Mouse (Mus musculus) liver, postnatal 0 days (tissue): ENCODE measurements around the gene Atg5. TPM values are rescaled to one million over a fixed set of nuclear protein-coding genes. Genes with fewer than 3 reads are reported as not detected.

Source experiments
- ATAC-seq: fragments of 200-750 bp; cut with Nextera tagmentation; 2 replicates; pipeline ENCODE4 v1.8.0; 2017; ENCODE audit warnings: mild to moderate bottlenecking, moderate library complexity
- DNase-seq: peaks from one replicate; pipeline ENCODE4 v3.0.0-alpha.2; 2016
- H3K27ac ChIP-seq: fragments of 300-500 bp; sonication (generic); 2 replicates; pipeline ENCODE4 v1.5.1; 2014; ENCODE audit warnings: antibody characterized with exemption, moderate library complexity, mild to moderate bottlenecking, low read depth
- H3K27me3 ChIP-seq: fragments of 300-500 bp; sonication (generic); 2 replicates; pipeline ENCODE4 v1.6.1; 2014; ENCODE audit warnings: low read length, control low read depth, mixed read lengths; ENCODE audit not compliant: insufficient read depth
- H3K36me3 ChIP-seq: fragments of 300-500 bp; sonication (generic); replicated peaks from 2 replicates; pipeline ENCODE4 v1.6.1; 2014; ENCODE audit warnings: mild to moderate bottlenecking, control low read depth, low read length, moderate library complexity, mixed read lengths; ENCODE audit not compliant: insufficient read depth
- H3K4me1 ChIP-seq: fragments of 300-500 bp; sonication (generic); 2 replicates; pipeline ENCODE4 v1.6.1; 2014; ENCODE audit warnings: antibody characterized with exemption, mild to moderate bottlenecking, control low read depth; ENCODE audit not compliant: insufficient read depth
- H3K4me2 ChIP-seq: fragments of 300-500 bp; sonication (generic); 2 replicates; pipeline ENCODE4 v1.6.1; 2014; ENCODE audit warnings: low read depth, mild to moderate bottlenecking, low read length, moderate library complexity, mixed read lengths
- H3K4me3 ChIP-seq: fragments of 300-500 bp; sonication (generic); 2 replicates; pipeline ENCODE4 v1.5.1; 2014; ENCODE audit warnings: low read depth, low read length
- H3K9ac ChIP-seq: fragments of 300-500 bp; sonication (generic); replicated peaks from 2 replicates; pipeline ENCODE4 v1.6.1; 2014; ENCODE audit warnings: mild to moderate bottlenecking, moderate library complexity
- H3K9me3 ChIP-seq: fragments of 300-500 bp; sonication (generic); 2 replicates; pipeline ENCODE4 v1.6.1; 2016; ENCODE audit warnings: mild to moderate bottlenecking, control low read depth, low read length, mixed read lengths
- CTCF ChIP-seq: sonication (generic); IDR thresholded peaks from 2 replicates; pipeline ENCODE4 v1.5.1; 2016; ENCODE audit warnings: antibody characterized with exemption, low read depth
- EP300 ChIP-seq: IDR thresholded peaks from 2 replicates; pipeline ENCODE4 v1.6.1; 2016; ENCODE audit warnings: antibody characterized with exemption, low read depth, mild to moderate bottlenecking
- WGBS: fragments of 180-500 bp; shearing (Covaris S2); extraction: QIAGEN DNeasy Blood & Tissue Kit; methylation state at CpG from one replicate; pipeline ENCODE4 v1.1.7; 2014; ENCODE audit not compliant: insufficient replicate concordance; 5-methylcytosine and 5-hydroxymethylcytosine counted together
- polyA plus RNA-seq: library from polyadenylated mRNA; unstranded; fragments of >200 nt; fragmentation: Nextera tagmentation; extraction: Ambion mirVana; gene quantifications from 2 replicates; pipeline ENCODE4 v1.2.1, GENCODE M21; 2015

Gene Atg5
- polyA plus RNA-seq, 1 experiment from 2014 or later = 26.6 TPM

- no peak overlapping the region for H3K4me2 ChIP-seq
- WGBS = 69% methylated on average over 5 of the region's 5 CpGs
- no peak overlapping the region for H3K27ac ChIP-seq
- no peak for DNase-seq
- no peak overlapping the region for H3K9ac ChIP-seq
- TF ChIP-seq EP300 (no peak), CTCF (no peak)
- no peak for ATAC-seq
- no peak overlapping the region for H3K4me3 ChIP-seq
- no peaks in the 10 kb centered on the region for H3K36me3 ChIP-seq
- no peaks in the 10 kb centered on the region for H3K9me3 ChIP-seq
- peaks cover 13% of the 10 kb centered on the region for H3K4me1 ChIP-seq
- H3K27me3 ChIP-seq = no peaks in the 10 kb centered on the region
These were observed 109.7 kb downstream of the Atg5 start for GRCm38 (mm10) chr10:44377821-44378220.

DNA sequence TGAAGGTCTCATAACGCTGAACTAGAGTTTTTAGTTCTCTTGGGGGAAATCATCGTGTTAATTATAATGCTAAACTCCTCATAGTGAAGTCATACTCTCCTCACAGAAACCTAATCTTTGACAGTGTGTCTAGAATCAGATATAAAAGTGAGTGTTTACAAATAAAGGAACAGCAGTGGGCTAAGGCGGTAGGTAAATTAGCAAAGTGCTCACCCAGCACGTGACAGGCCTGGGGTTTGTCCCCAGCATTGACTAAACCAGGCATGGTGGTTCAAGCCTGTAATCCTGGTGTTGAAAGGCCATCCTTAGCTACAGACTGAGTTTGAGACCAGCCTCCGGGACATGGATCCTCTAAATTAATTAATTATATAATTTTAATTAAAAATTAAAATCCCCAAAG is 110.2 kb downstream of the Atg5 start:
- H3K4me3 ChIP-seq = no peak overlapping the region
- H3K9me3 ChIP-seq = no peaks in the 10 kb centered on the region
- no peak overlapping the region for H3K9ac ChIP-seq
- no peak overlapping the region for H3K4me2 ChIP-seq
- 84% methylated on average over 5 of the region's 5 CpGs for WGBS
- H3K27ac ChIP-seq = no peak overlapping the region
- H3K4me1 ChIP-seq = peaks cover 13% of the 10 kb centered on the region
- no peak for ATAC-seq
- TF ChIP-seq EP300 = no peak
- TF ChIP-seq CTCF = no peak
- no peaks in the 10 kb centered on the region for H3K27me3 ChIP-seq
- H3K36me3 ChIP-seq = no peaks in the 10 kb centered on the region
- no peak for DNase-seq

DNA sequence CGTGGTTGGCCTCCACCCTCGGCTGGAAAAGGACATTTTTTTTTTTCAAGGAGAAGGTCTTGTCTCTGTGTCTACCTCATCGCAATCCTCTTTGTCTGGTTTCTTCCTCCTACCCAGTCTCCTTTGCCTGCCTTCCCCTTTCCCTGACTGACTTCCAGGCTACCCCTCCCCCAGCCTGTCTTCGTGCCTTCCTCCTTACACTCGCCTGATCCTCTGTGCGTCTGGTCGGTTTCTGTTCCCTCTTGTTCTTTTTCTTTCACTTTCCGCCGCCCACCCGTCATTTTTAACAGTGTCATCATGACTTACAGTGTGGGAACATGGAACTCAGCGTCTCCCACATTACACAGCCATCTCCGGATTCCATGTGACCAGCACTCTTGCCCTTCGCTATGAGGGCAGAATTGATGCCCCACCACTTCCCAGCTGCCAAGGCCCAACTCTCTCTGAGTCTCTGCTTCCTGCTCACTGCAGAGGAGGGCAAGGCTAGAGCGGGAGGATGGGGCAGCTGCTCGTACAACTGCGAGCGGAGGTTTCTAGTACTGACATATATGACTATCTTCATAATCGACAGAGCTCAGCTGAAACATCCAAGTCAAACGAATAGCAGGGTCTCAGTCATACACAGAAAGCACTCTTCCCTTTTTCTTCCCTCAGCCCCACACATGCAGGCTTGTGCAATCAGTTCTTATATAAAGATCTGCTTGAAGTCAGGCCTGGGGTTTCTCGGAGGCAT is 112.5 kb downstream of the Atg5 start:
- 18% methylated on average over 20 of the region's 20 CpGs for WGBS
- ATAC-seq (peak; percentile 66), DNase-seq (peak; percentile 63)
- TF ChIP-seq EP300 (no peak), CTCF (no peak)
- Histone ChIP-seq H3K4me1 (peaks cover 13% of the 10 kb centered on the region), H3K36me3 (no peaks in the 10 kb centered on the region), H3K27ac (peak overlapping the region; percentile 41), H3K4me2 (peak overlapping the region; percentile 56), H3K4me3 (peak overlapping the region; percentile 43), H3K9me3 (no peaks in the 10 kb centered on the region), H3K27me3 (no peaks in the 10 kb centered on the region), H3K9ac (peak overlapping the region; percentile 1)

DNA sequence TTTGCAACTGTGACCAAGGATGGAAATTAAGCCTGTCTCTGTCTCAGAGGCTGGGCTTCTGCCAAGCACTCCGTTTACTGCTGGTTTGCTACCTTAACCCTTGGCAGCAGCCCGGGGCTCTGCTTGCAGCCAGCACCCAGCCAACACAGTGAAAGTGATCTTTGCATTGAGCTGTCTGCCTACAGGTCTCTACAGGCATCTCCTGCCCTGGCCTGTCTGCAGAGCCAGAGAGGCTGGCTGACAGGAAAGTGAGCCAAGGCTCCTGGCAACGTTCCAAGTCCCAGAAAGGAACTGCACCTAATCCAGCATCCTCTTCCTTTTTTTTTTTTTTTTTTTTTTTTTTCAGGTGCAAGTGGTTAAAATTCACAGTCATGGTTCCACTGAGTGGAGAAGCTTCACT is 113.2 kb downstream of the Atg5 start:
- H3K27ac ChIP-seq = peak overlapping the region; percentile 41
- TF ChIP-seq CTCF (no peak), EP300 (no peak)
- H3K4me3 ChIP-seq = no peak overlapping the region

DNA sequence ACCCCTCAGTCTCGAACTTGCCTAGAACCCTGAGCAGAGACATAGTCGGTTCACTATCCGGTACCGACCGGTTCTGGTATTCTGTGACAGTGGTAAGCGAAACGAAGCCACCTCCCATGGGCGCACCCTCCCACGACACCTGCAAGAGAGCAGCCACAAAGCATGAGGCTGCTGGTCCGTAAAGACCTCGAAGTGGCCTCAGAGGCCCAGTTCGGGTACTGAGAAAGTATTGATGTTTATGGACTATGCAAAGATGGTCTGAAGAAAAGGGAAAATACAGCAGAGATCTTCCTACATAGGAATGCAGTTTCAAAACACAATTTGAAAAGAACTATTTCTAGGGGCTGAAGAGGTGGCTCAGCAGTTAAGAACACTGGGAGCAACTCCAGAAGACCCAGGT is 113.8 kb downstream of the Atg5 start:
- H3K9ac ChIP-seq = no peak overlapping the region
- TF ChIP-seq EP300 = no peak
- no peak for TF ChIP-seq CTCF
- 78% methylated on average over 12 of the region's 12 CpGs for WGBS
- H3K4me1 ChIP-seq = peaks cover 13% of the 10 kb centered on the region
- H3K27ac ChIP-seq = no peak overlapping the region
- no peak overlapping the region for H3K4me3 ChIP-seq
- H3K36me3 ChIP-seq = no peaks in the 10 kb centered on the region
- no peak for DNase-seq
- H3K27me3 ChIP-seq = no peaks in the 10 kb centered on the region
- no peak for ATAC-seq
- no peaks in the 10 kb centered on the region for H3K9me3 ChIP-seq
- H3K4me2 ChIP-seq = no peak overlapping the region

More for the DNA sequence above, 113.2 kb downstream of the Atg5 start:
- no peaks in the 10 kb centered on the region for H3K9me3 ChIP-seq
- no peaks in the 10 kb centered on the region for H3K27me3 ChIP-seq
- 31% methylated on average over 3 of the region's 3 CpGs for WGBS
- peak overlapping the region; percentile 1; the same call in 1 of the 2 replicates for H3K9ac ChIP-seq
- no peaks in the 10 kb centered on the region for H3K36me3 ChIP-seq
- DNase-seq (peak; percentile 58), ATAC-seq (peak; percentile 21; the same call in 1 of the 2 replicates)
- H3K4me2 ChIP-seq = 0 out of 2 replicates have a peak overlapping the region, but pooled peaks have one; percentile 56
- peaks cover 13% of the 10 kb centered on the region for H3K4me1 ChIP-seq

DNA sequence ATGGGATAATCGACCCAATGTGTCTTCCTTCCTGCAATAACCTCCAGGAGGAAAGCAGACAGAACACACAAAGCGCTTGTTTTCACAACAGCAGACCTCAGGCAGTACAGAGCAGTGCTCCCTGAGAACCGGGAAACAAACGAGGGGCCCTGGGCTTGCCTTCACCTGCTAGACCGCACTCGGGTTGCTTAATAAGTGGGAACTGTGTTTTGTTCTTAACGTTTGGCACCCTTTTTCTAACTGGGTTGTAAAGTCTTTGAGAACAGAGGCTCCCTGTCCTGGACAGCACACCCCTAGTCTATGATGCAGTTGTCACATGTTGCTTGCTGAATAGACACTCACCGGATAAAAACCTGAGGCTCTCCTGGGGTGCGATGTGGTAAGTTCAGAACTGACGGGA is 115.1 kb downstream of the Atg5 start:
- Histone ChIP-seq H3K9me3 (no peaks in the 10 kb centered on the region), H3K27ac (no peak overlapping the region), H3K4me1 (peaks cover 13% of the 10 kb centered on the region), H3K27me3 (no peaks in the 10 kb centered on the region), H3K9ac (no peak overlapping the region), H3K36me3 (no peaks in the 10 kb centered on the region), H3K4me2 (no peak overlapping the region), H3K4me3 (no peak overlapping the region)
- WGBS = 57% methylated on average over 10 of the region's 10 CpGs
- DNase-seq (no peak), ATAC-seq (no peak)
- no peak for TF ChIP-seq EP300
- TF ChIP-seq CTCF = no peak
